ENCODE assay signal across 25 mouse cellular contexts in genomic region chr11:70135925-70136324, GRCm38 (mm10). TPM values are rescaled to one million over a fixed set of nuclear protein-coding genes. Genes with fewer than 3 reads are reported as not detected.
DNase-seq lines count a peak whose midpoint lies in the region; ATAC-seq and TF ChIP-seq lines count a peak whose summit lies in the region.
"Not testable (repeated sequence)": the region's sequence is repeated elsewhere in the genome, so short reads cannot be mapped to it uniquely, and the experiment has no call there.
"Had no signal": no experiment of that assay in that cellular context is flagged by ENCODE, and none has a peak within 500 bp of the region (broad histone marks: within the 10 kb centered on the region; RNA-seq: fewer than 3 reads in every experiment).

No protein-coding gene starts in this region.

- not testable (repeated sequence) for TF ChIP-seq CTCF in lung, embryonic 14.5 days (IDR thresholded peaks at IDR 0.05; ENCODE audit: low read depth)

- H3K27ac ChIP-seq in lung, embryonic 14.5 days (ENCODE audit: low read depth): not testable (repeated sequence)

- not testable (repeated sequence) for H3K9ac ChIP-seq in lung, embryonic 14.5 days

- 0 out of 2 replicates have a peak, but pooled peaks have one; percentile 22 for ATAC-seq in common myeloid progenitor, adult 5-6 weeks (replicated peaks; ENCODE audit: low read depth, poor library complexity, severe bottlenecking)
- ATAC-seq in lung, embryonic 14.5 days (ENCODE audit: insufficient read depth): 0 out of 2 replicates have a peak, but pooled peaks have one; percentile 54
- ATAC-seq in monocyte, adult 5-6 weeks (replicated peaks; ENCODE audit: insufficient number of reproducible peaks, low FRiP score, low TSS enrichment, poor library complexity, severe bottlenecking): 0 out of 2 replicates have a peak, but pooled peaks have one; percentile 47

- not testable (repeated sequence) for H3K4me3 ChIP-seq in lung, embryonic 14.5 days (ENCODE audit: low read depth, low read length)

- not testable (repeated sequence) for H3K4me1 ChIP-seq in lung, embryonic 14.5 days (ENCODE audit: insufficient read depth)

- H3K27me3 ChIP-seq in lung, embryonic 14.5 days (ENCODE audit: insufficient read depth, low read length): not testable (repeated sequence)

- peak; percentile 18 for DNase-seq in R1 (ENCODE audit: low read depth, low spot score)
- DNase-seq in cerebellum, adult 18-20 months: peak; percentile 12 to 31
- DNase-seq in cerebellum, adult 9-10 months: peak; percentile 30
- peak; percentile 34 to 35 for DNase-seq in cerebellum, postnatal 14 days
- peak; percentile 12 for DNase-seq in lung, embryonic 14.5 days
- DNase-seq in thymus, postnatal 4 days: peak; percentile 20

- H3K36me3 ChIP-seq in lung, embryonic 14.5 days (ENCODE audit: insufficient read depth): not testable (repeated sequence)

- not testable (repeated sequence) for H3K4me2 ChIP-seq in lung, embryonic 14.5 days

- WGBS in lung, embryonic 14.5 days: 64% methylated on average over 8 of the region's 8 CpGs

- not testable (repeated sequence) for H3K9me3 ChIP-seq in lung, embryonic 14.5 days (ENCODE audit: low read depth, low read length)

RNA-seq across cellular contexts. Expression of gene Mgl2, which starts 5.8 kb away (rescaled TPM):
- total RNA-seq in common myeloid progenitor, adult 5-6 weeks (2017): 1.1 and 1.5 TPM in 2 replicates
- polyA plus RNA-seq in lung, embryonic 14.5 days (2014; fragmentation: Nextera tagmentation; extraction: Ambion mirVana): 5.9 and 6.4 TPM in 2 replicates
- 0.38 to 0.39 TPM in 2 of 3 replicates, not detected in the other for total RNA-seq in monocyte, adult 5-6 weeks (2017)
- polyA plus RNA-seq: erythroblast, embryonic 14.5 days; forebrain, embryonic 10.5 days; heart, postnatal 0 days had no signal

RNA-seq across cellular contexts. Expression of gene Clec10a, which starts 20.1 kb away (rescaled TPM):
- 7.7 and 7.9 TPM in 2 replicates for total RNA-seq in common myeloid progenitor, adult 5-6 weeks (2017)
- 0.18 and 1.1 TPM in 2 replicates for polyA plus RNA-seq in lung, embryonic 14.5 days (2014; fragmentation: Nextera tagmentation; extraction: Ambion mirVana)
- 5.3 to 21.7 TPM (median 15.6 TPM) in 3 replicates for total RNA-seq in monocyte, adult 5-6 weeks (2017)
- polyA plus RNA-seq: activated CD4-positive, CD25-positive, alpha-beta regulatory T cell, adult 4 months; erythroblast, embryonic 14.5 days; forebrain, embryonic 10.5 days; heart, embryonic 11.5 days had no signal

RNA-seq across cellular contexts. Expression of gene Asgr2, which starts 43.5 kb away (rescaled TPM):
- not detected in 2 replicates for total RNA-seq in common myeloid progenitor, adult 5-6 weeks (2017)
- polyA plus RNA-seq in lung, embryonic 14.5 days (2014; fragmentation: Nextera tagmentation; extraction: Ambion mirVana): 0.47 and 0.78 TPM in 2 replicates
- 2.8 TPM in 1 of 3 replicates, not detected in the others for total RNA-seq in monocyte, adult 5-6 weeks (2017)
- total RNA-seq: gastrocnemius, postnatal 36 days; granulocyte monocyte progenitor cell, adult 5-6 weeks; heart, postnatal 25 days; MEL had no signal
- polyA plus RNA-seq: activated CD4-positive, CD25-positive, alpha-beta regulatory T cell, adult 4 months; brain, embryonic 14.5 days; embryonic facial prominence, embryonic 10.5 days; embryonic facial prominence, embryonic 13.5 days; erythroblast, embryonic 14.5 days; forebrain, embryonic 10.5 days; forebrain, embryonic 13.5 days; forebrain, embryonic 16.5 days; heart, embryonic 14.5 days; heart, postnatal 0 days; hindbrain, embryonic 12.5 days; hindbrain, embryonic 15.5 days had no signal
